ENCODE assay signal across 22 mouse cellular contexts in genomic region chr1:180775317-180775716, GRCm38 (mm10). TPM values are rescaled to one million over a fixed set of nuclear protein-coding genes. Genes with fewer than 3 reads are reported as not detected.
DNase-seq lines count a peak whose midpoint lies in the region; ATAC-seq and TF ChIP-seq lines count a peak whose summit lies in the region.
"Had no signal": no experiment of that assay in that cellular context is flagged by ENCODE, and none has a peak within 500 bp of the region (broad histone marks: within the 10 kb centered on the region; RNA-seq: fewer than 3 reads in every experiment).

No protein-coding gene starts in this region.

- intact Hi-C loops in heart, adult 2 months (cut with DNase I), result no loop called here
- intact Hi-C loops in left cerebral cortex, postnatal 4 days (cut with DNase I), result no loop called here

- TF ChIP-seq EP300 in heart, adult 2 months (IDR thresholded peaks at IDR 0.05; ENCODE audit: insufficient read depth, low read depth, low read length), result no peak

- peaks cover 4% of the 10 kb centered on the region; the same call in 1 of the 2 replicates for H3K9me3 ChIP-seq in heart, embryonic 10.5 days
- H3K9me3 ChIP-seq in megakaryocyte, embryonic 14.5 days, result peaks cover 17% of the 10 kb centered on the region
- no peaks in the 10 kb centered on the region; the same call in 1 of the 2 replicates for H3K9me3 ChIP-seq in midbrain, embryonic 13.5 days
- H3K9me3 ChIP-seq: forebrain, embryonic 15.5 days; limb, embryonic 15.5 days; liver, embryonic 15.5 days had no signal

- 81% methylated on average over 10 of the region's 10 CpGs for WGBS in heart, embryonic 10.5 days
- 79% methylated on average over 10 of the region's 10 CpGs for WGBS in heart, adult 2 months
- 85% methylated on average over 10 of the region's 10 CpGs for WGBS in midbrain, embryonic 13.5 days

- ATAC-seq in megakaryocyte, adult 5-6 weeks (ENCODE audit: poor library complexity, severe bottlenecking), result no peak
- no peak for ATAC-seq in midbrain, embryonic 13.5 days
- ATAC-seq: forebrain, embryonic 15.5 days; inflammation-experienced regulatory T-cells, adult 6 months; lung, postnatal 0 days; Patski had no signal

- TF ChIP-seq POLR2A in heart, adult 2 months (IDR thresholded peaks at IDR 0.05; ENCODE audit: insufficient read depth, low read depth, low read length), result no peak

- DNase-seq in heart, embryonic 10.5 days (ENCODE audit: low spot score), result no peak
- no peak for DNase-seq in heart, adult 2 months
- peak; percentile 54 for DNase-seq in ZHBTc4 (ENCODE audit: low read depth, low spot score)
- peak; percentile 38 for DNase-seq in thymus, postnatal 25 days
- DNase-seq in left cerebral cortex, postnatal 4 days, result no peak
- DNase-seq: gastrocnemius, postnatal 25 days; kidney, adult 2 months; kidney, postnatal 14 days; layer of hippocampus, postnatal 36 days had no signal

- H3K27ac ChIP-seq in heart, embryonic 10.5 days, result peak overlapping the region; percentile 97; the same call in 1 of the 2 replicates
- no peak overlapping the region for H3K27ac ChIP-seq in heart, adult 2 months
- no peak overlapping the region for H3K27ac ChIP-seq in midbrain, embryonic 13.5 days
- H3K27ac ChIP-seq: embryonic facial prominence, embryonic 12.5 days; forebrain, embryonic 15.5 days; hindbrain, embryonic 10.5 days; layer of hippocampus, adult 2 months; limb, embryonic 15.5 days; liver, embryonic 15.5 days; stomach, postnatal 0 days had no signal

- H3K4me2 ChIP-seq in midbrain, embryonic 13.5 days (replicated peaks), result no peak overlapping the region
- H3K4me2 ChIP-seq: embryonic facial prominence, embryonic 12.5 days; forebrain, embryonic 15.5 days; limb, embryonic 15.5 days; liver, embryonic 15.5 days had no signal

- TF ChIP-seq CTCF in heart, adult 2 months (IDR thresholded peaks at IDR 0.05), result no peak

- H3K27me3 ChIP-seq in heart, embryonic 10.5 days (ENCODE audit: insufficient read depth, poor library complexity, severe bottlenecking), result 0 out of 2 replicates have a peak, but pooled peaks cover under 1% of the 10 kb centered on the region
- H3K27me3 ChIP-seq in heart, adult 2 months (ENCODE audit: control insufficient read depth, insufficient read depth, low read length), result no peaks in the 10 kb centered on the region
- peaks cover 30% of the 10 kb centered on the region for H3K27me3 ChIP-seq in megakaryocyte, embryonic 14.5 days (replicated peaks)
- H3K27me3 ChIP-seq in midbrain, embryonic 13.5 days, result peaks cover 3% of the 10 kb centered on the region; the same call in 1 of the 2 replicates
- H3K27me3 ChIP-seq: embryonic facial prominence, embryonic 12.5 days; forebrain, embryonic 15.5 days; limb, embryonic 15.5 days; Patski had no signal

- H3K4me3 ChIP-seq in heart, embryonic 10.5 days, result no peak overlapping the region
- no peak overlapping the region for H3K4me3 ChIP-seq in heart, adult 2 months
- peak overlapping the region; percentile 6 for H3K4me3 ChIP-seq in megakaryocyte, embryonic 14.5 days (replicated peaks)
- H3K4me3 ChIP-seq in midbrain, embryonic 13.5 days (replicated peaks), result no peak overlapping the region
- H3K4me3 ChIP-seq: embryonic facial prominence, embryonic 12.5 days; forebrain, embryonic 15.5 days; hindbrain, embryonic 10.5 days; layer of hippocampus, adult 2 months; limb, embryonic 15.5 days; liver, embryonic 15.5 days had no signal

- no peak overlapping the region for H3K9ac ChIP-seq in heart, adult 2 months (ENCODE audit: low read depth, low read length)
- H3K9ac ChIP-seq in midbrain, embryonic 13.5 days (replicated peaks), result no peak overlapping the region
- H3K9ac ChIP-seq: embryonic facial prominence, embryonic 12.5 days; forebrain, embryonic 15.5 days; limb, embryonic 15.5 days; liver, embryonic 15.5 days had no signal

- H3K79me2 ChIP-seq in heart, adult 2 months (replicated peaks; ENCODE audit: control insufficient read depth, insufficient read depth, low read length), result no peaks in the 10 kb centered on the region

- H3K4me1 ChIP-seq in heart, embryonic 10.5 days, result peaks cover 29% of the 10 kb centered on the region
- H3K4me1 ChIP-seq in heart, adult 2 months (ENCODE audit: control insufficient read depth, insufficient read depth, low read length), result peaks cover 2% of the 10 kb centered on the region; the same call in 1 of the 2 replicates
- peaks cover 63% of the 10 kb centered on the region for H3K4me1 ChIP-seq in megakaryocyte, embryonic 14.5 days
- H3K4me1 ChIP-seq in midbrain, embryonic 13.5 days (replicated peaks), result peaks cover 24% of the 10 kb centered on the region

- no peaks in the 10 kb centered on the region for H3K36me3 ChIP-seq in heart, embryonic 10.5 days
- no peaks in the 10 kb centered on the region for H3K36me3 ChIP-seq in heart, adult 2 months (ENCODE audit: control insufficient read depth, insufficient read depth, low read length)
- peaks cover 2% of the 10 kb centered on the region for H3K36me3 ChIP-seq in megakaryocyte, embryonic 14.5 days (replicated peaks; ENCODE audit: low read length)
- H3K36me3 ChIP-seq in midbrain, embryonic 13.5 days, result no peaks in the 10 kb centered on the region
- H3K36me3 ChIP-seq: embryonic facial prominence, embryonic 12.5 days; forebrain, embryonic 15.5 days; hindbrain, embryonic 10.5 days; limb, embryonic 15.5 days; liver, embryonic 15.5 days had no signal

RNA-seq across cellular contexts. Expression of gene H3f3a, which starts 38.4 kb away (rescaled TPM):
- polyA plus RNA-seq in heart, embryonic 10.5 days (2016; fragmentation: Nextera tagmentation; extraction: Ambion mirVana), result 1,530 and 1,842 TPM in 2 replicates
- 100 to 1,000 TPM; 405 to 430 TPM for total RNA-seq in heart, adult 2 months (2021)
- 258 and 363 TPM in 2 replicates for polyA plus RNA-seq in heart, adult 2 months (2012; rRNA removed)
- polyA plus RNA-seq in megakaryocyte, embryonic 14.5 days (2012; ENCODE audit: insufficient read depth, low replicate concordance), result 752 and 2,061 TPM in 2 replicates
- 3,482 and 3,921 TPM in 2 replicates for total RNA-seq in megakaryocyte, adult 5-6 weeks (2015)
- total RNA-seq in megakaryocyte, adult 5-6 weeks (2017), result 2,689 and 3,338 TPM in 2 replicates
- polyA plus RNA-seq in midbrain, embryonic 13.5 days (2015; fragmentation: Nextera tagmentation; extraction: Ambion mirVana), result 4,178 and 4,302 TPM in 2 replicates
- total RNA-seq in left cerebral cortex, postnatal 4 days (2021), result 100 to 1,000 TPM; 848 to 881 TPM

RNA-seq across cellular contexts. Expression of gene Acbd3, which starts 49.5 kb away (rescaled TPM):
- 20.5 and 24.5 TPM in 2 replicates for polyA plus RNA-seq in heart, embryonic 10.5 days (2016; fragmentation: Nextera tagmentation; extraction: Ambion mirVana)
- total RNA-seq in heart, adult 2 months (2021), result 10 to 100 TPM; 20.6 to 23.8 TPM
- polyA plus RNA-seq in heart, adult 2 months (2012; rRNA removed), result 9.0 and 15.7 TPM in 2 replicates
- polyA plus RNA-seq in megakaryocyte, embryonic 14.5 days (2012; ENCODE audit: insufficient read depth, low replicate concordance), result 1.4 and 3.6 TPM in 2 replicates
- 25.2 and 27.1 TPM in 2 replicates for total RNA-seq in megakaryocyte, adult 5-6 weeks (2015)
- 49.8 and 52.4 TPM in 2 replicates for total RNA-seq in megakaryocyte, adult 5-6 weeks (2017)
- polyA plus RNA-seq in midbrain, embryonic 13.5 days (2015; fragmentation: Nextera tagmentation; extraction: Ambion mirVana), result 21.7 and 24.6 TPM in 2 replicates
- 10 to 100 TPM; 39.4 to 42.5 TPM for total RNA-seq in left cerebral cortex, postnatal 4 days (2021)

Comparison
In these comparisons a context has a peak if more than half of its experiments do, and no peak if none do; other contexts are left out.
1. DNase-seq: peak in ZHBTc4 (single experiment) and thymus, postnatal 25 days (single experiment); none in heart, embryonic 10.5 days (single experiment), heart, adult 2 months (0 of 2) and left cerebral cortex, postnatal 4 days (single experiment).